21 mouse cellular contexts compared by ENCODE assay signal in the genomic region with DNA sequence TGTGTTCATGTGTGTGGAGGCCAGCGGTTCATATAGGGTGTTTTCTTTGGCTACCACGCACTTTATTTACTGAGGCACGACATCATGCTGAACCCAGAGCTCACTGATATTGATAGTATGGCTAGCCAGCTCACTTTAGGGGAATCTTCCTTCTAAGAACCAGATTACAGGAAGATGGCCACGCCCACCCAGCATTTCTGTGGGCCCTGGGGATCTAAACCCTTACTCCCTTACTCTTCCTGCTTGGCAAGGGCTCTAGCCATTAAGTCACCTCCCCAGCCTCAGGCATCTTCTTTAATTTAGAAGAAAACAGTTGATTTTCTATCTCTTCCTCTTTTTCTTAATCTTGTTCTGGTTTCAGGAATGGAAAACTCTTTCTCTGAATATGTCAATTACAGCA. TPM values are rescaled to one million over a fixed set of nuclear protein-coding genes. Genes with fewer than 3 reads are reported as not detected.
A peak's percentile ranks its signal among the peaks of the same experiment; 100 is the strongest.
DNase-seq lines count a peak whose midpoint lies in the region; ATAC-seq lines count a peak whose summit lies in the region.
"Had no signal": no experiment of that assay in that cellular context is flagged by ENCODE, and none has a peak within 500 bp of the region (broad histone marks: within the 10 kb centered on the region; RNA-seq: fewer than 3 reads in every experiment).

No protein-coding gene starts in this region.

- H3K27ac ChIP-seq in embryonic facial prominence, embryonic 14.5 days (replicated peaks; ENCODE audit: low read depth, low read length) = no peak overlapping the region
- H3K27ac ChIP-seq in embryonic facial prominence, embryonic 10.5 days (replicated peaks) = no peak overlapping the region
- H3K27ac ChIP-seq in forebrain, embryonic 14.5 days (ENCODE audit: low read depth, low read length) = no peak overlapping the region
- H3K27ac ChIP-seq: embryonic facial prominence, embryonic 13.5 days; forebrain, embryonic 10.5 days; forebrain, embryonic 13.5 days had no signal

- no peak overlapping the region for H3K4me2 ChIP-seq in embryonic facial prominence, embryonic 14.5 days (ENCODE audit: low read depth, low read length)
- H3K4me2 ChIP-seq in forebrain, embryonic 14.5 days (ENCODE audit: low read length) = no peak overlapping the region
- H3K4me2 ChIP-seq: embryonic facial prominence, embryonic 13.5 days; forebrain, embryonic 13.5 days had no signal

- no peaks in the 10 kb centered on the region for H3K4me1 ChIP-seq in embryonic facial prominence, embryonic 14.5 days (ENCODE audit: control insufficient read depth, insufficient read depth, low read length)
- peaks cover 9% of the 10 kb centered on the region for H3K4me1 ChIP-seq in embryonic facial prominence, embryonic 10.5 days
- no peaks in the 10 kb centered on the region for H3K4me1 ChIP-seq in forebrain, embryonic 14.5 days (ENCODE audit: control insufficient read depth, insufficient read depth, low read length)
- H3K4me1 ChIP-seq: forebrain, embryonic 10.5 days; forebrain, embryonic 13.5 days had no signal

- no peak overlapping the region for H3K4me3 ChIP-seq in embryonic facial prominence, embryonic 14.5 days (ENCODE audit: low read depth, low read length)
- no peak overlapping the region for H3K4me3 ChIP-seq in embryonic facial prominence, embryonic 10.5 days
- no peak overlapping the region for H3K4me3 ChIP-seq in forebrain, embryonic 14.5 days (ENCODE audit: low read depth, low read length)
- H3K4me3 ChIP-seq: embryonic facial prominence, embryonic 13.5 days; erythroblast, embryonic 14.5 days; forebrain, embryonic 10.5 days; forebrain, embryonic 13.5 days had no signal

- WGBS in embryonic facial prominence, embryonic 14.5 days = 73% methylated on average over 4 of the region's 4 CpGs
- 82% methylated on average over 4 of the region's 4 CpGs for WGBS in embryonic facial prominence, embryonic 10.5 days
- 76% methylated on average over 4 of the region's 4 CpGs for WGBS in forebrain, embryonic 14.5 days

- ATAC-seq in embryonic facial prominence, embryonic 14.5 days (ENCODE audit: low read depth) = no peak
- ATAC-seq in granulocyte monocyte progenitor cell, adult 5-6 weeks (replicated peaks; ENCODE audit: poor library complexity, severe bottlenecking) = peak; percentile 20; the same call in 1 of the 2 replicates
- no peak for ATAC-seq in forebrain, embryonic 14.5 days
- ATAC-seq: activated CD4-positive, CD25-positive, alpha-beta regulatory T cell, adult 4 months; forebrain, embryonic 13.5 days; forebrain, postnatal 0 days had no signal

- no peaks in the 10 kb centered on the region for H3K36me3 ChIP-seq in embryonic facial prominence, embryonic 14.5 days (ENCODE audit: control insufficient read depth, insufficient read depth, low read length)
- no peaks in the 10 kb centered on the region for H3K36me3 ChIP-seq in embryonic facial prominence, embryonic 10.5 days (replicated peaks)
- no peaks in the 10 kb centered on the region for H3K36me3 ChIP-seq in forebrain, embryonic 14.5 days (ENCODE audit: control insufficient read depth, insufficient read depth, low read length)
- H3K36me3 ChIP-seq: embryonic facial prominence, embryonic 13.5 days; forebrain, embryonic 10.5 days had no signal

- peak; percentile 51 for DNase-seq in embryonic facial prominence, embryonic 14.5 days (ENCODE audit: low spot score)
- DNase-seq in embryonic facial prominence, embryonic 10.5 days (ENCODE audit: low spot score) = no peak
- DNase-seq in NIH3T3 (ENCODE audit: low read depth) = peak; percentile 41
- DNase-seq in kidney, adult 18-20 months = no peak
- no peak for DNase-seq in forebrain, embryonic 14.5 days (ENCODE audit: low spot score)
- no peak for DNase-seq in T-cell, adult 2 months (ENCODE audit: low spot score)
- DNase-seq: adrenal gland, adult 8-10 months; adrenal gland, postnatal 14 days; adrenal gland, postnatal 36 days; cerebellum, adult 11-12 months; cerebellum, adult 2 months; cerebellum, adult 9-10 months; cerebellum, postnatal 10 days; cerebellum, postnatal 25 days; forebrain, postnatal 0 days had no signal

- no peak overlapping the region for H3K9ac ChIP-seq in embryonic facial prominence, embryonic 14.5 days (ENCODE audit: low read depth, low read length)
- no peak overlapping the region for H3K9ac ChIP-seq in forebrain, embryonic 14.5 days (ENCODE audit: low read length)
- H3K9ac ChIP-seq: embryonic facial prominence, embryonic 13.5 days; forebrain, embryonic 13.5 days; forebrain, postnatal 0 days had no signal

- H3K27me3 ChIP-seq in embryonic facial prominence, embryonic 14.5 days (replicated peaks; ENCODE audit: control insufficient read depth, insufficient read depth, low read length) = no peaks in the 10 kb centered on the region
- H3K27me3 ChIP-seq in embryonic facial prominence, embryonic 10.5 days (replicated peaks; ENCODE audit: low read depth, poor library complexity, severe bottlenecking) = peaks cover 6% of the 10 kb centered on the region; the same call in 1 of the 2 replicates
- no peaks in the 10 kb centered on the region for H3K27me3 ChIP-seq in forebrain, embryonic 14.5 days (replicated peaks; ENCODE audit: control insufficient read depth, insufficient read depth, low read length)
- H3K27me3 ChIP-seq: embryonic facial prominence, embryonic 13.5 days; forebrain, embryonic 13.5 days had no signal

- H3K9me3 ChIP-seq in embryonic facial prominence, embryonic 14.5 days (ENCODE audit: control insufficient read depth, low read length) = no peaks in the 10 kb centered on the region
- no peaks in the 10 kb centered on the region for H3K9me3 ChIP-seq in embryonic facial prominence, embryonic 10.5 days
- no peaks in the 10 kb centered on the region for H3K9me3 ChIP-seq in forebrain, embryonic 14.5 days (replicated peaks; ENCODE audit: control insufficient read depth, low read length)
- H3K9me3 ChIP-seq: embryonic facial prominence, embryonic 13.5 days; forebrain, embryonic 10.5 days; forebrain, embryonic 13.5 days had no signal

RNA-seq across cellular contexts. Expression of a gene that starts 9.3 kb away (rescaled TPM):
- polyA plus RNA-seq in embryonic facial prominence, embryonic 14.5 days (2014; fragmentation: Nextera tagmentation; extraction: Ambion mirVana) = 238 and 240 TPM in 2 replicates
- 309 and 312 TPM in 2 replicates for polyA plus RNA-seq in embryonic facial prominence, embryonic 10.5 days (2016; fragmentation: Nextera tagmentation; extraction: Ambion mirVana)
- 98.4 and 108 TPM in 2 replicates for total RNA-seq in granulocyte monocyte progenitor cell, adult 5-6 weeks (2014; fragmentation: Nextera tagmentation)
- total RNA-seq in granulocyte monocyte progenitor cell, adult 5-6 weeks (2017) = 158 and 163 TPM in 2 replicates
- polyA plus RNA-seq in forebrain, embryonic 14.5 days (2014; fragmentation: Nextera tagmentation; extraction: Ambion mirVana) = 215 and 222 TPM in 2 replicates

RNA-seq across cellular contexts. Expression of a gene that starts 55.0 kb away (rescaled TPM):
- polyA plus RNA-seq in embryonic facial prominence, embryonic 14.5 days (2014; fragmentation: Nextera tagmentation; extraction: Ambion mirVana) = 11.5 and 11.6 TPM in 2 replicates
- 19.5 and 20.3 TPM in 2 replicates for polyA plus RNA-seq in embryonic facial prominence, embryonic 10.5 days (2016; fragmentation: Nextera tagmentation; extraction: Ambion mirVana)
- 39.1 and 39.4 TPM in 2 replicates for total RNA-seq in granulocyte monocyte progenitor cell, adult 5-6 weeks (2014; fragmentation: Nextera tagmentation)
- 17.7 and 18.5 TPM in 2 replicates for total RNA-seq in granulocyte monocyte progenitor cell, adult 5-6 weeks (2017)
- polyA plus RNA-seq in forebrain, embryonic 14.5 days (2014; fragmentation: Nextera tagmentation; extraction: Ambion mirVana) = 11.7 and 13.2 TPM in 2 replicates

Comparison
In these comparisons a context has a peak if more than half of its experiments do, and no peak if none do; other contexts are left out.
1. DNase-seq: peak in embryonic facial prominence, embryonic 14.5 days (single experiment) and NIH3T3 (single experiment); none in embryonic facial prominence, embryonic 10.5 days (single experiment), kidney, adult 18-20 months (single experiment), forebrain, embryonic 14.5 days (single experiment) and T-cell, adult 2 months (single experiment).